Mouse (Mus musculus) MEL (cell line): ENCODE results near the gene Sgsm1.

Experiments used
- CTCF ChIP-seq, 3 experiments: IDR thresholded peaks in 2 of 3; conservative IDR thresholded peaks in 1 of 3; 2 replicates each; pipeline ENCODE4 v1.5.1; 2011 to 2012; ENCODE audit warnings: low read length in 3 of 3, low read depth in 2 of 3, mild to moderate bottlenecking in 2 of 3, improper control_type of control experiment in 1 of 3, inconsistent platforms in 1 of 3, mixed read lengths in 1 of 3, moderate library complexity in 1 of 3; ENCODE audit not compliant: control insufficient read depth in 1 of 3, insufficient read depth in 1 of 3, poor library complexity in 1 of 3, severe bottlenecking in 1 of 3
- POLR2A ChIP-seq, 2 experiments: IDR thresholded peaks; 2 replicates each; pipeline ENCODE4 v1.6.1; 2011 to 2012; ENCODE audit warnings: low read length in 2 of 2, mild to moderate bottlenecking in 2 of 2, control low read depth in 1 of 2, improper control_type of control experiment in 1 of 2, low read depth in 1 of 2, moderate library complexity in 1 of 2; ENCODE audit not compliant: control insufficient read depth in 1 of 2, insufficient read depth in 1 of 2, poor library complexity in 1 of 2
- POLR2AphosphoS2 ChIP-seq: IDR thresholded peaks from 2 replicates; pipeline ENCODE4 v1.6.1; 2011; ENCODE audit warnings: low read length, improper control_type of control experiment
- POLR2AphosphoS5 ChIP-seq: IDR thresholded peaks from 2 replicates; pipeline ENCODE4 v1.6.1; 2012; ENCODE audit warnings: low read depth, borderline replicate concordance, mild to moderate bottlenecking, inconsistent platforms, low read length, moderate library complexity, mixed read lengths

GRCm38 (mm10) chr5:113204193-113204592 is 106.4 kb downstream of the Sgsm1 start:
- TF ChIP-seq POLR2A (IDR thresholded peaks at IDR 0.05; ENCODE audit: control insufficient read depth in 1 of 2, insufficient read depth in 1 of 2, low read depth in 1 of 2, low read length in 2 of 2, poor library complexity in 1 of 2) (no peak), CTCF (IDR thresholded peaks at IDR 0.05 in 2 of 3, conservative IDR thresholded peaks at IDR 0.05 in 1 of 3; ENCODE audit: control insufficient read depth in 1 of 3, insufficient read depth in 1 of 3, low read depth in 2 of 3, low read length in 3 of 3, poor library complexity in 1 of 3, severe bottlenecking in 1 of 3) (no peak), POLR2AphosphoS5 (no peak), POLR2AphosphoS2 (no peak)
